Mouse (Mus musculus) kidney, adult 2 months (tissue): ENCODE measurements around the gene Myo9b.

Experiments used
- CTCF ChIP-seq: fragments of 200-500 bp; conservative IDR thresholded peaks from 2 replicates; pipeline ENCODE4 v1.5.1; 2011; ENCODE audit warnings: low read depth, mild to moderate bottlenecking, control low read depth, low read length, moderate library complexity, mixed read lengths; ENCODE audit not compliant: insufficient read depth, insufficient read length
- POLR2A ChIP-seq: fragments of 200-500 bp; IDR thresholded peaks from one replicate; pipeline ENCODE4 v1.6.1; 2011; ENCODE audit warnings: low read depth, low read length, control low read depth

GRCm38 (mm10) chr8:71401454-71401853 is 128.9 kb downstream of the Myo9b start:
- TF ChIP-seq CTCF (no peak), POLR2A (no peak)
